Mouse (Mus musculus) olfactory bulb, adult 2 months (tissue): ENCODE results near the gene Megf11.

ENCODE experiments used
- CTCF ChIP-seq: fragments of 200-500 bp; IDR thresholded peaks from 2 replicates; pipeline ENCODE4 v1.5.1; 2012; ENCODE audit warnings: low read depth, mild to moderate bottlenecking, low read length, moderate library complexity; ENCODE audit not compliant: insufficient read depth
- POLR2A ChIP-seq: fragments of 200-500 bp; IDR thresholded peaks from 2 replicates; pipeline ENCODE4 v1.6.1; 2012; ENCODE audit warnings: mild to moderate bottlenecking, low read depth, low read length, moderate library complexity; ENCODE audit not compliant: insufficient read depth

DNA sequence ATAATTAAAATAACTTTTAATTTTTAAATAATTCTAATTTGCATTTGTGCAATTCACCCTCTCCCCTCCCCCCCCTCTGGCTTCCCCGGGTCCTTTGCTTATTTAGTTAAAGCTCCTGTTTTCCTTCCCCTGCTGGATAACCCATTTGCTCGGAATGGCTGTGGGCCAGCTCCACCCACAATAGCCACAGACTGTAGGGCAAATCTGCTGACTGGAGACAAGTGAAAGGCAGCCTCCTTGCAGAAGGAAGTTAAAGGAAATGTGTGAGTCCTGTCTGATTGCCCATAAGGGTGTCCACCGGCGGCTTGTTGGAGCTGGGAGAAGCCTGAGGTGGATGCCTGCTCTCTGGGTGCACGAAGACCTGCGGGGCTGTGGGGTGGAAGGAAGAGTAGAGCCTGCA is 62.1 kb downstream of the Megf11 start:
- TF ChIP-seq CTCF (no peak), POLR2A (no peak)
